Mouse (Mus musculus) kidney, adult 8-10 months (tissue): ENCODE results near the gene Tnpo1.

Experiments used
- DNase-seq, 2 experiments: peaks; one replicate each; pipeline ENCODE4 v3.0.0; 2022

Tnpo1 gene

DNA sequence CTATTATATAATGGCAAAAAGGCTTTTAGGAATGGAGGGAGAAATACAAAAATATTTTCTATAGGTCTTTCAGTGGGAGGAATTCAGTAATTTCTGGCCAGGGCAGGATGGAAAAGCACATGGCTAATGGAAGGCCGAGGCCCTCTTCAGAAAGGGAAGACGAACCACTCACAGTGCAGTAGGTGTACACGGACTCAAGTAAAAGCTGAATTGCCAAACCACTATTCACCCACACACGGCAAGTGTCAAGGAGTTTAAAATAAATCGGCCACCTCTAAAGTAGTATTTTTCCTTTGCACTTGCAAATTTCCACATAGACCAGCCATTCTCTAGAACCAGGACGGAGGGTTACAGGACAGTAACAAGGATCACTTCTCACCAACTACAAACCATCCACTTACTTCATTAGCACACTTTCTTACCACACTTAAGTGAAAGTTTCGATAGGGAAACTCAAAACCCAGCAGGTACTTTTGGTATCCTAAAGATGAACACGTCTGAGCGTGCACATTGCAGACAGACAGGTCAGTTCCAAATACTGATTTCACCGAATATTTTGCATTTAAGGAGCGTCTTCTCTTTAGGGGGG lies 1.2 kb downstream of the Tnpo1 start:
- no peak for DNase-seq

DNA sequence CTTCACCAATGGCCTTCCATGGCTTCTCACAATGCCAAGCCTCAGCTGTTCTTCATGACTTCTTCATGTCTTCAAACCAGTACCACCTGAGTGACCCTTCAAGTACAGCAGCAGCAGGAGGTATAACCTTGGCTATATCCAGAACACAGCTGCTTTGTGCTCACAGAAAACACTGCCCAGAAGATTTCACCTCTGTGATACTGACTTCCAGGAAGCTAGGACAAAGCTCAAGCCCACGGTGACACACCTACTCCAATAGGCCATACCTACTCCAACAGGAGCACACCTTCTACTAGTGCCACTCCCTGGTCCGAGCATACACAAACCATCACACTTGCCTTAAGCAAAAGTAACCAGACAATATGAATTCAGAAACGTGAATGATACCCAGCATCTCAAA lies 3.4 kb downstream of the Tnpo1 start:
- DNase-seq = no peak

GRCm38 (mm10) chr13:98921276-98921675 lies 4.9 kb downstream of the Tnpo1 start:
- no peak for DNase-seq

GRCm38 (mm10) chr13:98920300-98920699 lies 5.9 kb downstream of the Tnpo1 start:
- DNase-seq = no peak

GRCm38 (mm10) chr13:98919695-98920094 lies 6.5 kb downstream of the Tnpo1 start:
- DNase-seq = no peak

DNA sequence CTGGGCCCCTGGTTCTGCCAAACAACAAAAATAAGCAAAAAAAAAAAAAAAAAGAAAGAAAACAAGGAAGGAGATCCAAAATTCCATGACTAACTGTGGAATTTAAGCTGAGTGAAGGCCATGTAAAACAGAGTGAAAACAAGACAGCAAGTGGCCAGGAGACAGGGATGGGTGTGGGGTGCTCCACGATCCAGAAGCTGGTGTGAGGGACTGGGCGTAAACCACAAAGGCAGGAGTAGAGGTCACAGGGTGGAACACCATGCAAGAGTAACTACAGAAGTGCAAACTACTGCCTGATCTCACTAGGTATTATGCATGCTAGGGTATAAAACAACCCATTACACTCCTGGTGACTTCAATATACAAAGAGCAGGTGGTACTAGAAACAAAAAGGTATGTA lies 8.3 kb downstream of the Tnpo1 start:
- peak in 1 of 2 experiments; percentile 55 for DNase-seq

DNA sequence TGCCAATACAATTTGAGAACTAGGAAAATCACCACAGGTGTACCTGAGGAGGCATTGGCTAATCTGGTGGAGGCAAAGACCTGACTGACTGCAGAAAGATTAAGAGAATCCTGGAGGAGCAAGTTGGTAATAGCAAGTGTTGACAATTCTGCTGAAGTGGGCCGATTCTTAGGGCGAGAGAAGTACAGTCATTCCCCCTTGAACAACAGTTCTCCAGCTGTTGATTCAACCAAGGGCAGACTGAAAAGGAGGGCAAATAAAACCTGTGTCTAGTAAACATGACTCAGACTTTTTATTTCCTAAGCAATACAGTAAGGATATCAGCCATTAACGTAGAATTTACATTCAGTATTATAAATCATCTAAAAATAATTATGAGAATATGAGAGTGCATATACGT lies 10.6 kb downstream of the Tnpo1 start:
- no peak for DNase-seq

DNA sequence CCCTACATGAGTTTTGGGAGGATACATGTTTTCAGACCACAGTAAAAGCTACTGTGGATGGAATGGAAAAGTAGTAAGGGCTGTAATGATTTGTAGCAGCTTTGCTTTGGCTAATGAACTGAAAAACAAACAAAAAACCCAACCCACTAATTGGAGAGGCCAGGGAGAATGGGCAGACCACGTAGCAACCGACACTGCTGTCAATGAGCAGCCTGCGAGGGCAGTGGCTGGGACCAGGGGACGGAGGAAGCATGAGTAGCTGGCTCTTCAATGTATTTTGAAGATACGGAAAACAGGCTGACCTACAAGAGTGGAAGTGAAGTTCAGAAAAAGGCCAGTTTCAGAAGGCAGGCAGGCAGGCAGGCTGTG lies 11.4 kb downstream of the Tnpo1 start:
- DNase-seq = no peak

GRCm38 (mm10) chr13:98914010-98914843 lies 12.0 kb downstream of the Tnpo1 start:
- peak in 1 of 2 experiments; percentile 46 for DNase-seq

DNA sequence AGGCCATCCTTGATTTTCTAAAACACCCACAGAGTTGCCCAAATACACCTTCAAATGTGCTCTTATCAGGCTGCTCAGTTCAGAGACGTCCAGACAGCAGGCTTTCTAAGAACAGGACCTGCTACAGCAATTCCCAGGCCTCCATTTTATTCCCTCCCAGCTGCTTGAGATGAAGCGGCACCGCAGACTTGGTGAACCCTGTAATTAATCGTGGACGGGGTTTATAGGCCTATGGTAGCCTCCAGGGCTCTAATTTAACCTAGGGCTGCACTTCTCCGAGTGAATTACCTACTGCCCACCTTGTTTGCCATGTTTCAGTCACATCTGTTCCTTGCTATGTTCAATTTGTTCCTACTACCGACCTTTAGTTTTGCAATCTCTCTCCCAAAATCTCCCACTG lies 13.0 kb downstream of the Tnpo1 start:
- DNase-seq = no peak

DNA sequence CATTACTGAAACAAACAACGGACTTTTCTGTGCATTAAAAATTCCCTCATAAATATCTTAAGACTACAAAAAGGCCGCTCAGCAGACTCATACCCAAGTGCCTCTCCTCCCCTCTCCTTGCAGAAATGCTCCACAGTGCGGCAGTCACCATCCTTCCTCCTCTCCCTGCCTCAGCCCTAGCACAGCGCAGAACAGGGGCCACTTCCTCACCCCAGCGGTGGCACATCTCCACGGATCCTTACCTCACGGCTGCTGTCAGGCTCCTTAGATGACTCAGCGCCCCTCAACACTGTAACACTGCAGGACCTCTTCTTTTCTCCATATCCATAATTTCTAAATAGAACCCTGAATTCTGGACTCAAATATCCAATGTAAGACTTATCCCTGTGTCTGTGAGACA lies 13.6 kb downstream of the Tnpo1 start:
- DNase-seq = no peak

- DNase-seq = no peak
These were observed 15.4 kb downstream of the Tnpo1 start for GRCm38 (mm10) chr13:98910801-98911200.

DNA sequence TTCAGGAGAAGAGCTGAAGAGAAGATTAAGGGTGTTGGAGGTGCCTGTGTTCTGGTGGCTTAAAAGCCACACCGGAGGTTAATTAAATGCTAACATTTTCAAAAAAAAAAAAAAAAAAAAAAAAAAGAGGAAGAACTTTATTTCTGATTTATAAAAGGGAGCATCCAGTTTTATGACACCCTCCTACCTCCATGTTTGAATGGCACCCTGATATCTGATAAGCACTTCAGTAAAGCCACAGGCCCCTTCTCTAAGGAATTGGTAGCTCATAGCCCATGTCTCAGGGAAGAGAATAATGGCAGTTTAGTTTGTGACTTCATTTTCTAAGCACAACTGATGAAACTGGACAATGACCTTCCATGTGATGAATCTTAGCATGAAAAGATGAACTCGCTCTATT lies 21.6 kb downstream of the Tnpo1 start:
- DNase-seq = no peak

DNA sequence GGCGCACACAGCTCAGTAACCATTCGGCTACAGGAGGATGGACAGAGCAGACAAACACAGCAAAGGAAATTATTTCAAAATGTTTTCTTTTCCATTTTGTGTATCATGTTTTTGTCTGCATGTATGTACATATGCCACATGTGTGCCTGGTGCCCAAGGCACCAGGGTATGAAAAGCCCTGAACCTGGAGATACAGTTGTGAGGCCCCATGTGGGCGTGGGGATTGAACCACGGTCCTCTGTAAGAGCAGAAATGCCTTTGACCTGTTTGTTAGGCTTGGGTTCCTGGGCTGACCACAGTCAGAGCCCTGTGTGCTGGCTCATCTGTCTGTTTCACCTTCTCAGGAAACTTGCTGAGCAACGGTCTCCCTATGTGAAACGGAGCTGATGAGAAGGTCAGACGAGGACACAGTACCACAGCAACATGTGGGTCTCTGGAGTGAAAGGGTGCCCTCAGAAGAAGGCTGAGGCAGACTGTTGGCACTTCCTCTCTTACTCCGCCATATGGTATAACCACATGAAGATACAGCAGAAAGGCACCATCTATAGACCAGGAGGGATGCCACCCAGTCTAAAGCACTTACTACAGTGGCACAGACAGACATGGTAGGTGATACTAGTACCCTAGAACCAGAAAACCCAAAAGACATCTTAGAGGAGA lies 23.7 kb downstream of the Tnpo1 start:
- no peak for DNase-seq

DNA sequence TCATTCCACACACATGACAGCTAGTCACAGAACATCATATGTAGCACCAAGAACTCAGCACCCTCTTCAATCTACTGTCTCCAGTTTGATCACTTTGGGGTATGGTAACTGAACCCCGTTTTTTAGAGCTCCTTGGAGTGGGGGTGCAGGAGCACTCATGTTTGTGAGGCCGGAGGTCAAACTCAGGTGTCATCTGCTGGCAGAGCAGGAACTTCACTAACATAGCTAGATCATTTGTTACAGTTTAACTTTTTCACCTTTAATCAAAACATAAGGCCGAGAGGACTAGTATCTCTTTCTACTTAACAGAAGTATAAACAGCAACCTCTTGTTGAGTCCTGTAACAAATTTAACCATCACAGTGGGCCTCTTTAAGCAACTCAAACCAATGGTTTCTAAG lies 26.6 kb downstream of the Tnpo1 start:
- DNase-seq = no peak

- no peak for DNase-seq
These were observed 28.6 kb downstream of the Tnpo1 start for GRCm38 (mm10) chr13:98897577-98897976.

DNA sequence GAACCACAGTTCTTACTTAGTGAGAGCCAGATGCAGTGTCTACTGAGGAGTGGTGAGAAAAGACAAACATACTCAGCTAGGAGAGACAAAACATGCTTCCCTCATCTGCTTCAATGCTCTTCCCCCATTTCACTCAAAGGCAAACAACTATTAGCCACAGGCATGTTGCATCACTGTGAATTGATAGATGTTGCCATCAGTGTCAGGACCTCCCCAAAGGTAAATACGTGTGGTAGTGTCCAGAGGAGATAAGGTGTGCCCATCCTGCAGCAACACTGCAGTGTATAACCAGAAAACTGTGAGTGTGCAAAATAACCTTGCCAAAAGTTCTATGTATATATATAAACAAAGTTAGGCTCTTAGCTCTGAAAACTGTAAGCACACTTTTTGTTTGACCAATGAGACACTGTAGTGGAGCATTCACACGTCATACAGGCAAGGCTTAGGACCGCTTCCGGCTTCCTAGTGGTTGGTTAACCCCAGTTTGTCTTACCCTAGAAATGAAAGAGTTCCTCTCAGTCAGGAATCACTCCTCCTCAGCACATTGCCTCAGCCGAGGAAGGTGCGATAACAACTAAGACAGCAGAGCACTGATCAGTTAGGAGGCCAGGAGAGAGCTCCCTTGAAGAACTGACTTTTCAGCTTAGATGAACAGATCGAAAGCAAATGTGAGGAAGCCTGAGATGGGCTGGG lies 29.6 kb downstream of the Tnpo1 start:
- no peak for DNase-seq

DNA sequence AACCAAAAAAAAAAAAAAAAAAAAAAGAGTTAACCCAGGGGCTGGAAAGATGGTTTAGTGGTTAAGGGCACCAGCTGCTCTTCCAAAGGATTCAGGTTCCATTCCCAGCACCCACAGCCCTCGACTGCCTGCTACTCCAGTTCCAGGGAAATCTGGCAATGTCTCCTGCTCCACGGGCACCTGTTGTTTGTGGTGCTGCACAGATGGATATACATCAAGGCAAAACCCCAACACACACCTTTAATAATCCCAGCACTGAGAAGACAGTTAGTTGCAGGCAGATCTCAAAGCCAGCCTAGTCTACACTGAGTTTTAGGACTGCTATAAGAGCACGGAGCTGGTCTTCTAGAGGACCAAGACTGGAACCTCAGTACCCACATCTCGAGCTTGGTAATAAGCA lies 30.2 kb downstream of the Tnpo1 start:
- no peak for DNase-seq

- DNase-seq = no peak
These were observed 31.3 kb downstream of the Tnpo1 start for GRCm38 (mm10) chr13:98894900-98895299.

DNA sequence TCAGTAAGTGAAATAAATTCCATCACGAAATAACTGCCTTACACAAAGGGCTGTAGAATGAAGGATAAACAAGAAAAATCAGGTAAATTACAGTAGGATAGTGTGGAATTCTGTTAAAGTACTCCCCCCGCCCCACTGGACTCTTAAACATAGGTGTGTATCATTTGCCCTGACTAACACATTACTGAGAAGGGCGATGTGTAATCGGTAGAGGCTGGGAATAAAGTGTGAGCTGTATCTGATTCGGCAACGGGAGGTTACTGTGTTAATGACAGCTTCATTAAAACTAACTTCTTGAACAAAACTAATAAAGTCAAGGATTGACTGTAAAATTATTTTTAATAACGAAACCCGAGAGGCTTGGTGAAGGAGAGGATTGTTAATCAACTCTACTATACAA lies 34.7 kb downstream of the Tnpo1 start:
- no peak for DNase-seq

GRCm38 (mm10) chr13:98890871-98891219 lies 35.3 kb downstream of the Tnpo1 start:
- peak; percentile 70 to 85 for DNase-seq

DNA sequence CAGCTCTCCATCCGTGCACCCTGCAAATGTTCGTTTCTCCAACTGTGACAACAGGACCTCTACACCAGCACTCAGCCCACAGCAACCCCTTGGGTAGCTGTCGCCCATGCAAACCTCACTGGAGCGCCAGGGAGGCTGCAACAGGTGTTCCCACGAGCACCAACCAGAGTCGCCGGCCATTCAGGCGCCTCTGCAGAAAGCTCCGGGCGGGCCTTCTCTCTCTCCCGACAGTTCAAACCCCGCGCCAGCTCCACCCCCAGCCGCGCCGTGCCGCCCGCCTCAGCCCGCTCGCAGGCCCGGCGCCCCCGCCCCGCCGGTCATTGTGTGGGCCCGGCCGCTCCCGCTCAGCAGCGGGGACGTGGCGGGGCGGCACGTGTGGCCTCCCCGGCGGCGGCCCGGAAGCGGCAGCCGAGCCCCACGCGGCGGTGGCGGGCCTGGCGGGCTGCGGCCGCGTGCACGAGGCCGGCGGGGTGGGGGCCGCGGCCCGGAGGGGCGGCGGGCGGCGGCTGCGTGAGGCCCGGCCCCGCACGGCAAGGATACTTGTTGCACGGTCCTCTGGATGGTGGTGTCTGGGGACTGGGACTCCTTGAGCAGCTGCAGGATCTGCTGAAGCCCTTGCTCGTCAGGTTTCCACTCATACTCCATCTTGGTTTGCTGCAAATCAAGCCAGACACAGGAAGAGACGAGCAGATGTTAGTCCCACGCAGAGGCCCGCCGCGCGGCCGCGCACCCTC lies 35.9 kb downstream of the Tnpo1 start:
- DNase-seq = peak in 1 of 2 experiments; percentile 49

DNA sequence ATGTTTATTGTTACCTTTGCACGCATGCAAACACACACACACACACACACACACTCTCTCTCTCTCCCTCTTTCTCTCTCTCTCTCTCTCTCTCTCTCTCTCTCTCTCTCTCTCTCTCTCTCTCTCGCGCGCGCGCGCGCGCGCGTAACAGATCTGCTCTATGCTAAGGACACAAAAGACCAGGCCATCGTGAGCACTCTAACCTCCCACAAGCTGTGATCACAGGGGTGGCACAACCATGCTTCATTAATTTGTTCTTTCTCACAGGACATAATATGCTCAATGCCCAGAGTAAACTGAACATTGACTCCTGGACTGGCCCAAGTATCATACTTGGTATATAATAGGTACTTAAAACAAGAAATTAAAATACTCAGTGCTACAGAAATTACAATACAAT lies 37.0 kb downstream of the Tnpo1 start:
- DNase-seq = no peak
